Mouse (Mus musculus): ENCODE measurements around the gene Phf11b. TPM values are rescaled to one million over a fixed set of nuclear protein-coding genes. Genes with fewer than 3 reads are reported as not detected.
"Not testable (repeated sequence)": the region's sequence is repeated elsewhere in the genome, so short reads cannot be mapped to it uniquely, and the experiment has no call there.

Gene Phf11b
- 0.38 and 1.7 TPM in 2 replicates for polyA plus RNA-seq (2015; fragmentation: Nextera tagmentation; extraction: Ambion mirVana)

- not testable (repeated sequence) for ATAC-seq (ENCODE audit: low FRiP score, low read depth); H3K36me3 ChIP-seq; H3K27ac ChIP-seq (replicated peaks); H3K4me2 ChIP-seq; H3K4me3 ChIP-seq; H3K9ac ChIP-seq; H3K9me3 ChIP-seq; H3K27me3 ChIP-seq; H3K4me1 ChIP-seq (replicated peaks)
- WGBS = 68% methylated on average over 1 of the region's 1 CpGs
Observed at GRCm38 (mm10) chr14:59341189-59341588, at the start of gene Phf11b. Phf11b (minus strand) TSS chr14:59341351.

GRCm38 (mm10) chr14:59390181-59390580, 49.0 kb upstream of the Phf11b start:
- H3K4me1 ChIP-seq (replicated peaks); ATAC-seq (ENCODE audit: low FRiP score, low read depth); H3K4me2 ChIP-seq; H3K27ac ChIP-seq (replicated peaks); H3K36me3 ChIP-seq; H3K27me3 ChIP-seq; H3K9ac ChIP-seq; H3K9me3 ChIP-seq; H3K4me3 ChIP-seq: not testable (repeated sequence)
- 75% methylated on average over 4 of the region's 4 CpGs for WGBS

GRCm38 (mm10) chr14:59389532-59389931, 48.4 kb upstream of the Phf11b start:
- H3K4me3 ChIP-seq = no peak overlapping the region

GRCm38 (mm10) chr14:59370348-59371068, 29.4 kb upstream of the Phf11b start:
- no peaks in the 10 kb centered on the region for H3K9me3 ChIP-seq
- H3K27ac ChIP-seq (replicated peaks) = no peak overlapping the region
- no peak for ATAC-seq (ENCODE audit: low FRiP score, low read depth)
- no peak overlapping the region for H3K9ac ChIP-seq
- H3K4me3 ChIP-seq = no peak overlapping the region
- no peaks in the 10 kb centered on the region for H3K4me1 ChIP-seq (replicated peaks)
- no peak overlapping the region for H3K4me2 ChIP-seq
- 91% methylated on average over 25 of the region's 25 CpGs for WGBS
- H3K36me3 ChIP-seq = no peaks in the 10 kb centered on the region
- H3K27me3 ChIP-seq = no peaks in the 10 kb centered on the region

More at GRCm38 (mm10) chr14:59389532-59389931, 48.4 kb upstream of the Phf11b start:
- 78% methylated on average over 1 of the region's 1 CpGs for WGBS
- H3K9ac ChIP-seq = no peak overlapping the region
- no peaks in the 10 kb centered on the region for H3K9me3 ChIP-seq
- no peak for ATAC-seq (ENCODE audit: low FRiP score, low read depth)
- no peak overlapping the region for H3K4me2 ChIP-seq
- H3K36me3 ChIP-seq = no peaks in the 10 kb centered on the region
- no peaks in the 10 kb centered on the region for H3K4me1 ChIP-seq (replicated peaks)
- no peak overlapping the region for H3K27ac ChIP-seq (replicated peaks)
- no peaks in the 10 kb centered on the region for H3K27me3 ChIP-seq

GRCm38 (mm10) chr14:59366386-59367105, 25.4 kb upstream of the Phf11b start:
- no peak overlapping the region for H3K4me2 ChIP-seq
- H3K4me3 ChIP-seq = no peak overlapping the region
- H3K9ac ChIP-seq = no peak overlapping the region
- WGBS = 84% methylated on average over 8 of the region's 8 CpGs
- no peaks in the 10 kb centered on the region for H3K36me3 ChIP-seq
- no peaks in the 10 kb centered on the region for H3K9me3 ChIP-seq
- no peaks in the 10 kb centered on the region for H3K27me3 ChIP-seq
- no peak for ATAC-seq (ENCODE audit: low FRiP score, low read depth)
- no peak overlapping the region for H3K27ac ChIP-seq (replicated peaks)
- no peaks in the 10 kb centered on the region for H3K4me1 ChIP-seq (replicated peaks)

- Histone ChIP-seq H3K9ac (no peak within 1 kb of the TSS), H3K27me3 (no peaks in the 10 kb centered on the region), H3K4me1 (replicated peaks) (no peaks in the 10 kb centered on the region), H3K9me3 (no peaks in the 10 kb centered on the region), H3K4me3 (no peak within 1 kb of the TSS), H3K27ac (replicated peaks) (no peak within 1 kb of the TSS), H3K4me2 (no peak within 1 kb of the TSS), H3K36me3 (no peaks in the 10 kb centered on the region)
- no peak for ATAC-seq (ENCODE audit: low FRiP score, low read depth)
- WGBS = 86% methylated on average over 6 of the region's 6 CpGs
Observed at GRCm38 (mm10) chr14:59365244-59365644, 24.1 kb upstream of the Phf11b start, which contains the start of gene Phf11d. Phf11d (minus strand) TSS chr14:59365470.

GRCm38 (mm10) chr14:59339541-59339940, 1.6 kb downstream of the Phf11b start:
- H3K27me3 ChIP-seq = no peaks in the 10 kb centered on the region
- H3K4me2 ChIP-seq = no peak overlapping the region
- H3K4me3 ChIP-seq = no peak overlapping the region
- H3K9ac ChIP-seq = no peak overlapping the region
- ATAC-seq (ENCODE audit: low FRiP score, low read depth) = no peak
- no peak overlapping the region for H3K27ac ChIP-seq (replicated peaks)
- no peaks in the 10 kb centered on the region for H3K4me1 ChIP-seq (replicated peaks)
- WGBS = 91% methylated on average over 1 of the region's 1 CpGs
- H3K36me3 ChIP-seq = no peaks in the 10 kb centered on the region
- no peaks in the 10 kb centered on the region for H3K9me3 ChIP-seq

- 91% methylated on average over 3 of the region's 3 CpGs for WGBS
- not testable (repeated sequence) for H3K9ac ChIP-seq
Observed at GRCm38 (mm10) chr14:59336056-59336455, 5.1 kb downstream of the Phf11b start.

GRCm38 (mm10) chr14:59330499-59330898, 10.7 kb downstream of the Phf11b start:
- peak; percentile 34; the same call in 1 of the 2 replicates for ATAC-seq (ENCODE audit: low FRiP score, low read depth)
- whole genome bisulfite sequencing = 67% methylated on average over 3 of the region's 3 CpGs
- H3K27me3 ChIP-seq = not testable (repeated sequence)

More at GRCm38 (mm10) chr14:59336056-59336455, 5.1 kb downstream of the Phf11b start:
- H3K4me2 ChIP-seq; ATAC-seq (ENCODE audit: low FRiP score, low read depth); H3K27me3 ChIP-seq; H3K27ac ChIP-seq (replicated peaks); H3K4me3 ChIP-seq; H3K4me1 ChIP-seq (replicated peaks); H3K9me3 ChIP-seq; H3K36me3 ChIP-seq: not testable (repeated sequence)

GRCm38 (mm10) chr14:59319970-59320369, 21.2 kb downstream of the Phf11b start:
- not testable (repeated sequence) for H3K27me3 ChIP-seq; H3K9me3 ChIP-seq; H3K27ac ChIP-seq (replicated peaks); H3K4me1 ChIP-seq (replicated peaks); H3K36me3 ChIP-seq; H3K9ac ChIP-seq; H3K4me3 ChIP-seq; H3K4me2 ChIP-seq; ATAC-seq (ENCODE audit: low FRiP score, low read depth)
- 85% methylated on average over 6 of the region's 6 CpGs for WGBS

More at GRCm38 (mm10) chr14:59330499-59330898, 10.7 kb downstream of the Phf11b start:
- H3K27ac ChIP-seq (replicated peaks); H3K9me3 ChIP-seq; H3K36me3 ChIP-seq; H3K4me1 ChIP-seq (replicated peaks); H3K9ac ChIP-seq; H3K4me3 ChIP-seq; H3K4me2 ChIP-seq: not testable (repeated sequence)

GRCm38 (mm10) chr14:59319036-59319435, 22.1 kb downstream of the Phf11b start:
- not testable (repeated sequence) for H3K4me2 ChIP-seq; ATAC-seq (ENCODE audit: low FRiP score, low read depth); H3K27me3 ChIP-seq; H3K4me1 ChIP-seq (replicated peaks); H3K36me3 ChIP-seq; H3K9ac ChIP-seq; H3K27ac ChIP-seq (replicated peaks); H3K9me3 ChIP-seq; H3K4me3 ChIP-seq
- 95% methylated on average over 3 of the region's 3 CpGs for WGBS

GRCm38 (mm10) chr14:59297391-59297790, 43.8 kb downstream of the Phf11b start, which contains the start of gene Phf11a:
Phf11a (minus strand) TSS chr14:59297522.
- ATAC-seq (ENCODE audit: low FRiP score, low read depth); H3K9me3 ChIP-seq; H3K36me3 ChIP-seq; H3K4me2 ChIP-seq; H3K9ac ChIP-seq; H3K27me3 ChIP-seq; H3K27ac ChIP-seq (replicated peaks); H3K4me1 ChIP-seq (replicated peaks); H3K4me3 ChIP-seq: not testable (repeated sequence)
- 72% methylated on average over 1 of the region's 1 CpGs for WGBS

Measured in hindbrain, embryonic 15.5 days (tissue).